Mouse (Mus musculus) frontal cortex, postnatal 36 days (tissue): ENCODE data around the gene Aven.
A peak's percentile ranks its signal among the peaks of the same experiment; 100 is the strongest.
"Not testable (repeated sequence)": the region's sequence is repeated elsewhere in the genome, so short reads cannot be mapped to it uniquely, and the experiment has no call there.

ENCODE experiments used
- DNase-seq, 2 experiments: peaks; one replicate each; pipeline ENCODE4 v3.0.0; 2022; ENCODE audit warnings: low spot score in 2 of 2

The Aven gene

GRCm38 (mm10) chr2:112492856-112493538, at the start of gene Aven:
Gene Aven (plus strand): TSS chr2:112492964.
- DNase-seq = peak; percentile 78 to 84

- peak; percentile 35 to 45 for DNase-seq
Observed at GRCm38 (mm10) chr2:112443491-112443890, 49.3 kb upstream of the Aven start.

- DNase-seq = no peak
Observed at GRCm38 (mm10) chr2:112445511-112445910, 47.3 kb upstream of the Aven start.

- not testable (repeated sequence) for DNase-seq
Observed at GRCm38 (mm10) chr2:112448046-112448445, 44.7 kb upstream of the Aven start.

- no peak for DNase-seq
Observed at GRCm38 (mm10) chr2:112448510-112449059, 44.2 kb upstream of the Aven start.

GRCm38 (mm10) chr2:112449597-112450296, 43.0 kb upstream of the Aven start:
- no peak for DNase-seq

GRCm38 (mm10) chr2:112452513-112452912, 40.3 kb upstream of the Aven start:
- not testable (repeated sequence) for DNase-seq

- no peak for DNase-seq
Observed at GRCm38 (mm10) chr2:112454125-112454861, 38.5 kb upstream of the Aven start.

GRCm38 (mm10) chr2:112454862-112455564, 37.8 kb upstream of the Aven start, which contains the start of gene Emc7:
Gene Emc7 (plus strand): TSS chr2:112454997.
- DNase-seq = peak; percentile 97 to 99

- DNase-seq = no peak
Observed at GRCm38 (mm10) chr2:112460557-112460956, 32.2 kb upstream of the Aven start.

- DNase-seq = no peak
Observed at GRCm38 (mm10) chr2:112469542-112469941, 23.2 kb upstream of the Aven start.

- DNase-seq = no peak
Observed at GRCm38 (mm10) chr2:112470961-112471381, 21.8 kb upstream of the Aven start.

GRCm38 (mm10) chr2:112472076-112472475, 20.7 kb upstream of the Aven start:
- no peak for DNase-seq

GRCm38 (mm10) chr2:112474997-112475724, 17.6 kb upstream of the Aven start:
- DNase-seq = no peak

GRCm38 (mm10) chr2:112476554-112476953, 16.2 kb upstream of the Aven start:
- DNase-seq = no peak

GRCm38 (mm10) chr2:112480669-112481068, 12.1 kb upstream of the Aven start, which contains the start of gene Chrm5:
Gene Chrm5 (minus strand): TSS chr2:112480769.
- DNase-seq = no peak

GRCm38 (mm10) chr2:112481564-112481963, 11.2 kb upstream of the Aven start:
- no peak for DNase-seq

- peak in 1 of 2 experiments; percentile 54 for DNase-seq
Observed at GRCm38 (mm10) chr2:112482533-112483333, 10.0 kb upstream of the Aven start.

GRCm38 (mm10) chr2:112483334-112483651, 9.5 kb upstream of the Aven start:
- DNase-seq = peak in 1 of 2 experiments; percentile 37

GRCm38 (mm10) chr2:112484886-112485285, 7.9 kb upstream of the Aven start:
- DNase-seq = no peak
